24 mouse cellular contexts compared by ENCODE assay signal in genomic region chr11:50354162-50354561, GRCm38 (mm10). TPM values are rescaled to one million over a fixed set of nuclear protein-coding genes. Genes with fewer than 3 reads are reported as not detected.
DNase-seq lines count a peak whose midpoint lies in the region; ATAC-seq and TF ChIP-seq lines count a peak whose summit lies in the region.
"Had no signal": no experiment of that assay in that cellular context is flagged by ENCODE, and none has a peak within 500 bp of the region (broad histone marks: within the 10 kb centered on the region; RNA-seq: fewer than 3 reads in every experiment).

Gene Cby3 (plus strand): TSS chr11:50354462.

- H3K79me2 ChIP-seq in CH12.LX (replicated peaks; ENCODE audit: control insufficient read depth, extremely low read depth, insufficient read depth, poor library complexity, severe bottlenecking): no peaks in the 10 kb centered on the region

- peak within 1 kb of the TSS; percentile 85 for H3K27ac ChIP-seq in kidney, embryonic 16.5 days (ENCODE audit: low read length)
- H3K27ac ChIP-seq in CH12.LX (ENCODE audit: insufficient read depth, low read depth): no peak within 1 kb of the TSS
- H3K27ac ChIP-seq in ES-Bruce4 (ENCODE audit: insufficient read depth, low read length): no peak within 1 kb of the TSS
- H3K27ac ChIP-seq in liver, embryonic 15.5 days (replicated peaks): peak within 1 kb of the TSS; percentile 67
- H3K27ac ChIP-seq in midbrain, embryonic 13.5 days: no peak within 1 kb of the TSS
- H3K27ac ChIP-seq: embryonic facial prominence, embryonic 10.5 days; forebrain, embryonic 12.5 days; gastrocnemius, adult 2 months; heart, embryonic 10.5 days; hindbrain, embryonic 12.5 days; limb, embryonic 13.5 days; stomach, embryonic 15.5 days had no signal

- no peaks in the 10 kb centered on the region for H3K9me3 ChIP-seq in kidney, embryonic 16.5 days (ENCODE audit: low read length)
- H3K9me3 ChIP-seq in CH12.LX (replicated peaks; ENCODE audit: low read length) (peaks cover 7% of the 10 kb centered on the region), ES-Bruce4 (replicated peaks; ENCODE audit: control insufficient read depth, insufficient read depth, low read length, poor library complexity, severe bottlenecking) (no peaks in the 10 kb centered on the region)
- no peaks in the 10 kb centered on the region for H3K9me3 ChIP-seq in liver, embryonic 15.5 days (replicated peaks)
- H3K9me3 ChIP-seq in midbrain, embryonic 13.5 days: no peaks in the 10 kb centered on the region
- H3K9me3 ChIP-seq: embryonic facial prominence, embryonic 10.5 days; forebrain, embryonic 12.5 days; heart, embryonic 10.5 days; hindbrain, embryonic 12.5 days; limb, embryonic 13.5 days; stomach, embryonic 15.5 days had no signal

- no peak within 1 kb of the TSS for H3K4me3 ChIP-seq in kidney, embryonic 16.5 days (ENCODE audit: low read length)
- H3K4me3 ChIP-seq in CH12.LX (replicated peaks in 1 of 3; ENCODE audit: low read depth in 2 of 3, low read length in 2 of 3, poor library complexity in 1 of 3) (no peak within 1 kb of the TSS), ES-Bruce4 (ENCODE audit: low read depth, low read length) (no peak within 1 kb of the TSS)
- no peak within 1 kb of the TSS for H3K4me3 ChIP-seq in liver, embryonic 15.5 days (replicated peaks)
- no peak within 1 kb of the TSS for H3K4me3 ChIP-seq in midbrain, embryonic 13.5 days (replicated peaks)
- H3K4me3 ChIP-seq: embryonic facial prominence, embryonic 10.5 days; forebrain, embryonic 12.5 days; gastrocnemius, adult 2 months; heart, embryonic 10.5 days; hindbrain, embryonic 12.5 days; limb, embryonic 13.5 days; myocyte; stomach, embryonic 15.5 days had no signal

- dilution Hi-C loops in CH12.LX (cut with MboI; ENCODE audit: extremely low pct_ligation_motif_present, extremely low pct_unique_long_range_greater_than_20kb, low sequenced_read_pairs): no loop called here

- no peak for TF ChIP-seq POLR2A in CH12.LX (IDR thresholded peaks at IDR 0.05; ENCODE audit: low read depth, low read length)
- no peak for TF ChIP-seq POLR2A in ES-Bruce4 (IDR thresholded peaks at IDR 0.05; ENCODE audit: insufficient read depth, low read length)

- no peak within 1 kb of the TSS for H3K4me2 ChIP-seq in kidney, embryonic 16.5 days (replicated peaks; ENCODE audit: low read depth, low read length)
- no peak within 1 kb of the TSS for H3K4me2 ChIP-seq in CH12.LX (ENCODE audit: insufficient read depth, low read depth, poor library complexity, severe bottlenecking)
- H3K4me2 ChIP-seq in liver, embryonic 15.5 days: no peak within 1 kb of the TSS
- no peak within 1 kb of the TSS for H3K4me2 ChIP-seq in midbrain, embryonic 13.5 days (replicated peaks)
- H3K4me2 ChIP-seq: forebrain, embryonic 12.5 days; hindbrain, embryonic 12.5 days; limb, embryonic 13.5 days; stomach, embryonic 15.5 days had no signal

- peak; percentile 11 for TF ChIP-seq RAD21 in CH12.LX (IDR thresholded peaks at IDR 0.05; ENCODE audit: low read depth, low read length)

- H3K9ac ChIP-seq in kidney, embryonic 16.5 days (replicated peaks; ENCODE audit: low read length): no peak within 1 kb of the TSS
- H3K9ac ChIP-seq in CH12.LX (ENCODE audit: insufficient read depth, low read depth): no peak within 1 kb of the TSS
- no peak within 1 kb of the TSS for H3K9ac ChIP-seq in ES-Bruce4 (ENCODE audit: low read depth, poor library complexity, severe bottlenecking)
- H3K9ac ChIP-seq in liver, embryonic 15.5 days: no peak within 1 kb of the TSS
- H3K9ac ChIP-seq in midbrain, embryonic 13.5 days (replicated peaks): no peak within 1 kb of the TSS
- H3K9ac ChIP-seq: forebrain, embryonic 12.5 days; hindbrain, embryonic 12.5 days; limb, embryonic 13.5 days; stomach, embryonic 15.5 days had no signal

- TF ChIP-seq CTCF in CH12.LX (conservative IDR thresholded peaks at IDR 0.05 in 1 of 2, IDR thresholded peaks at IDR 0.05 in 1 of 2; ENCODE audit: low read depth in 2 of 2, low read length in 2 of 2): no peak; a peak in 1 of 4 replicates
- peak; percentile 34 for TF ChIP-seq CTCF in ES-Bruce4 (IDR thresholded peaks at IDR 0.05; ENCODE audit: low read depth, low read length)

- TF ChIP-seq EP300 in CH12.LX (IDR thresholded peaks at IDR 0.05; ENCODE audit: low read length) (no peak), ES-Bruce4 (IDR thresholded peaks at IDR 0.05; ENCODE audit: insufficient read depth, low read depth, low read length) (no peak)

- H3K4me1 ChIP-seq in kidney, embryonic 16.5 days (ENCODE audit: insufficient read depth, low read length): 0 out of 2 replicates have a peak, but pooled peaks cover 4% of the 10 kb centered on the region
- H3K4me1 ChIP-seq in CH12.LX (ENCODE audit: control insufficient read depth in 1 of 2, insufficient read depth in 2 of 2) (no peaks in the 10 kb centered on the region), ES-Bruce4 (ENCODE audit: control insufficient read depth, insufficient read depth, low read length) (no peaks in the 10 kb centered on the region)
- H3K4me1 ChIP-seq in liver, embryonic 15.5 days (replicated peaks): peaks cover 22% of the 10 kb centered on the region
- H3K4me1 ChIP-seq in midbrain, embryonic 13.5 days (replicated peaks): peaks cover 4% of the 10 kb centered on the region; the same call in 1 of the 2 replicates
- H3K4me1 ChIP-seq: limb, embryonic 13.5 days; stomach, embryonic 15.5 days had no signal

- H3K27me3 ChIP-seq in kidney, embryonic 16.5 days (ENCODE audit: insufficient read depth, low read length): 0 out of 2 replicates have a peak, but pooled peaks cover 2% of the 10 kb centered on the region
- no peaks in the 10 kb centered on the region for H3K27me3 ChIP-seq in CH12.LX (replicated peaks)
- H3K27me3 ChIP-seq in ES-Bruce4 (ENCODE audit: control insufficient read depth, insufficient read depth, low read length, poor library complexity, severe bottlenecking): no peaks in the 10 kb centered on the region
- peaks cover 20% of the 10 kb centered on the region for H3K27me3 ChIP-seq in liver, embryonic 15.5 days
- H3K27me3 ChIP-seq in midbrain, embryonic 13.5 days: peaks cover 18% of the 10 kb centered on the region
- H3K27me3 ChIP-seq: limb, embryonic 13.5 days had no signal

- in situ Hi-C loops in CH12.LX (cut with MboI; ENCODE audit: low pct_ligation_motif_present, low pct_unique_long_range_greater_than_20kb, low sequenced_read_pairs): no loop called here

- no peak for DNase-seq in kidney, adult 11 months
- DNase-seq in CH12.LX (ENCODE audit: extremely low read depth): no peak
- no peak for DNase-seq in heart, postnatal 14 days
- DNase-seq: adrenal gland, adult 2 months; cerebellum, adult 9-10 months; gastrocnemius, adult 2 months; layer of hippocampus, postnatal 36 days; midbrain, embryonic 14.5 days had no signal

- intact Hi-C loops in heart, postnatal 14 days (cut with DNase I): no loop called here

- no peaks in the 10 kb centered on the region for H3K36me3 ChIP-seq in kidney, embryonic 16.5 days (ENCODE audit: insufficient read depth, low read length)
- H3K36me3 ChIP-seq in CH12.LX (replicated peaks in 1 of 2; ENCODE audit: control insufficient read depth in 1 of 2, insufficient read depth in 1 of 2, low read length in 1 of 2) (no peaks in the 10 kb centered on the region), ES-Bruce4 (ENCODE audit: control insufficient read depth, insufficient read depth, low read length, poor library complexity, severe bottlenecking) (no peaks in the 10 kb centered on the region)
- H3K36me3 ChIP-seq in liver, embryonic 15.5 days (replicated peaks): no peaks in the 10 kb centered on the region
- H3K36me3 ChIP-seq in midbrain, embryonic 13.5 days: no peaks in the 10 kb centered on the region
- H3K36me3 ChIP-seq: embryonic facial prominence, embryonic 10.5 days; forebrain, embryonic 12.5 days; heart, embryonic 10.5 days; hindbrain, embryonic 12.5 days; limb, embryonic 13.5 days; stomach, embryonic 15.5 days had no signal

- no peak for ATAC-seq in kidney, embryonic 16.5 days (ENCODE audit: low FRiP score, low TSS enrichment)
- ATAC-seq in liver, embryonic 15.5 days (ENCODE audit: insufficient read depth): no peak
- ATAC-seq in midbrain, embryonic 13.5 days: no peak

TF ChIP-seq in CH12.LX, 34 proteins besides CTCF, POLR2A, EP300 and RAD21 (continues in another document):
- TF ChIP-seq IRF4 (IDR thresholded peaks at IDR 0.05; ENCODE audit: low read depth, low read length): no peak
- no peak for TF ChIP-seq ZC3H11A (IDR thresholded peaks at IDR 0.05; ENCODE audit: low read depth, low read length)
- TF ChIP-seq NELFE (IDR thresholded peaks at IDR 0.05; ENCODE audit: low read depth, low read length): no peak
- TF ChIP-seq ZKSCAN1 (IDR thresholded peaks at IDR 0.05; ENCODE audit: borderline replicate concordance, low read depth, low read length): no peak
- no peak for TF ChIP-seq JUND (conservative IDR thresholded peaks at IDR 0.05; ENCODE audit: low read depth, low read length)
- TF ChIP-seq USF2 (conservative IDR thresholded peaks at IDR 0.05; ENCODE audit: low read depth, low read length): no peak
- no peak for TF ChIP-seq GABPA (IDR thresholded peaks at IDR 0.05; ENCODE audit: insufficient replicate concordance, low read depth, low read length)
- TF ChIP-seq RCOR1 (conservative IDR thresholded peaks at IDR 0.05; ENCODE audit: low read depth, low read length): no peak
- TF ChIP-seq ELF1 (IDR thresholded peaks at IDR 0.05; ENCODE audit: low read depth, low read length): no peak
- TF ChIP-seq MAFK (IDR thresholded peaks at IDR 0.05; ENCODE audit: insufficient replicate concordance, low read length): no peak
- no peak for TF ChIP-seq ETS1 (conservative IDR thresholded peaks at IDR 0.05; ENCODE audit: low read depth, low read length)
- TF ChIP-seq MAZ (IDR thresholded peaks at IDR 0.05; ENCODE audit: low read depth, low read length): no peak
- no peak for TF ChIP-seq CHD1 (IDR thresholded peaks at IDR 0.05; ENCODE audit: low read depth, low read length)
- no peak for TF ChIP-seq KAT2A (IDR thresholded peaks at IDR 0.05; ENCODE audit: insufficient replicate concordance, low read length)
- TF ChIP-seq PAX5 (IDR thresholded peaks at IDR 0.05; ENCODE audit: low read length): no peak
- TF ChIP-seq JUN (IDR thresholded peaks at IDR 0.05; ENCODE audit: insufficient read depth, low read depth, low read length): no peak
- TF ChIP-seq UBTF (IDR thresholded peaks at IDR 0.05; ENCODE audit: low read depth, low read length): no peak
- TF ChIP-seq MYC (IDR thresholded peaks at IDR 0.05; ENCODE audit: low read depth, low read length): no peak

RNA-seq across cellular contexts. Expression of gene Cby3, which starts in this region (rescaled TPM):
- polyA plus RNA-seq in kidney, embryonic 16.5 days (2015; fragmentation: Nextera tagmentation; extraction: Ambion mirVana): 0.55 and 0.71 TPM in 2 replicates
- not detected in 2 replicates for total RNA-seq in CH12.LX (2012; rRNA removed)
- not detected in 2 replicates for total RNA-seq in CH12.LX (2014; rRNA removed)
- polyA plus RNA-seq in CH12.LX (2012; ENCODE audit: insufficient read length, low read depth): not detected in 2 replicates
- not detected in 2 replicates for polyA plus RNA-seq in ES-Bruce4 (2011; ENCODE audit: insufficient read depth, insufficient read length, low read depth, missing spikeins)
- polyA plus RNA-seq in liver, embryonic 15.5 days (2015; fragmentation: Nextera tagmentation; extraction: Ambion mirVana): not detected in 2 replicates
- total RNA-seq in heart, postnatal 14 days (2021): not detected
- polyA plus RNA-seq in midbrain, embryonic 13.5 days (2015; fragmentation: Nextera tagmentation; extraction: Ambion mirVana): 0.40 and 0.47 TPM in 2 replicates
- total RNA-seq: adrenal gland, adult 2 months; common myeloid progenitor, adult 5-6 weeks; gastrocnemius, adult 2 months; layer of hippocampus, postnatal 36 days; left cerebral cortex, postnatal 14 days had no signal
- polyA plus RNA-seq: adrenal gland, adult 2 months; C2C12; forebrain, embryonic 12.5 days; heart, postnatal 0 days; myocyte; spleen, adult 2 months had no signal

Comparison
In these comparisons a context has a peak if more than half of its experiments do, and no peak if none do; other contexts are left out.
1. H3K27ac ChIP-seq: peak in kidney, embryonic 16.5 days (single experiment) and liver, embryonic 15.5 days (single experiment); none in CH12.LX (single experiment), ES-Bruce4 (single experiment) and midbrain, embryonic 13.5 days (single experiment).